8 mouse cellular contexts compared by ENCODE assay signal in genomic region chr3:65973501-65974231, GRCm38 (mm10). TPM values are rescaled to one million over a fixed set of nuclear protein-coding genes. Genes with fewer than 3 reads are reported as not detected.
A peak's percentile ranks its signal among the peaks of the same experiment; 100 is the strongest.
DNase-seq lines count a peak whose midpoint lies in the region; ATAC-seq and TF ChIP-seq lines count a peak whose summit lies in the region.

No protein-coding gene starts in this region.

- no peak for TF ChIP-seq CTCF in G1E (IDR thresholded peaks at IDR 0.05; ENCODE audit: low read depth, low read length)

- H3K27ac ChIP-seq in heart, embryonic 12.5 days (ENCODE audit: poor library complexity, severe bottlenecking) = peak overlapping the region; percentile 100
- H3K27ac ChIP-seq in hindbrain, embryonic 10.5 days = peak overlapping the region; percentile 97

- H3K9ac ChIP-seq in heart, embryonic 12.5 days = peak overlapping the region; percentile 83

- no peaks in the 10 kb centered on the region for H3K27me3 ChIP-seq in heart, embryonic 12.5 days (replicated peaks)
- no peaks in the 10 kb centered on the region for H3K27me3 ChIP-seq in G1E (ENCODE audit: insufficient read depth, low read length)
- H3K27me3 ChIP-seq in hindbrain, embryonic 10.5 days (ENCODE audit: insufficient read depth, poor library complexity, severe bottlenecking) = 0 out of 2 replicates have a peak, but pooled peaks cover 2% of the 10 kb centered on the region

- H3K9me3 ChIP-seq in heart, embryonic 12.5 days (replicated peaks) = 0 out of 2 replicates have a peak, but pooled peaks cover 4% of the 10 kb centered on the region
- H3K9me3 ChIP-seq in G1E (replicated peaks) = no peaks in the 10 kb centered on the region
- H3K9me3 ChIP-seq in hindbrain, embryonic 10.5 days = no peaks in the 10 kb centered on the region; the same call in 1 of the 2 replicates

- H3K4me3 ChIP-seq in heart, embryonic 12.5 days = peak overlapping the region; percentile 62
- peak overlapping the region; percentile 77 for H3K4me3 ChIP-seq in G1E (ENCODE audit: low read depth, low read length)
- H3K4me3 ChIP-seq in hindbrain, embryonic 10.5 days = peak overlapping the region; percentile 69

- H3K36me3 ChIP-seq in heart, embryonic 12.5 days = no peaks in the 10 kb centered on the region
- H3K36me3 ChIP-seq in G1E (replicated peaks) = no peaks in the 10 kb centered on the region
- no peaks in the 10 kb centered on the region for H3K36me3 ChIP-seq in hindbrain, embryonic 10.5 days

- H3K4me2 ChIP-seq in heart, embryonic 12.5 days = peak overlapping the region; percentile 67

- ATAC-seq in heart, embryonic 12.5 days (ENCODE audit: insufficient number of reproducible peaks, low FRiP score) = peak; percentile 4; the same call in 1 of the 2 replicates
- ATAC-seq in G1E (ENCODE audit: extremely low read depth, insufficient number of reproducible peaks, low FRiP score, poor library complexity, severe bottlenecking) = no peak

- DNase-seq in heart, postnatal 4 days = no peak
- no peak for DNase-seq in G1E (ENCODE audit: low spot score)
- DNase-seq in hindbrain, embryonic 10.5 days (ENCODE audit: low spot score) = no peak
- DNase-seq in lung, postnatal 36 days = peak; percentile 20
- DNase-seq in ovary, postnatal 10 days (ENCODE audit: low spot score) = no peak
- no peak for DNase-seq in cerebellum, adult 9-11 months
- DNase-seq in frontal cortex, postnatal 25 days (ENCODE audit: low spot score in 2 of 2) = no peak

- H3K4me1 ChIP-seq in heart, embryonic 12.5 days (replicated peaks) = peaks cover 6% of the 10 kb centered on the region; the same call in 1 of the 2 replicates
- peaks cover 28% of the 10 kb centered on the region for H3K4me1 ChIP-seq in G1E (ENCODE audit: insufficient read depth, low read depth, low read length)
- peaks cover 32% of the 10 kb centered on the region for H3K4me1 ChIP-seq in hindbrain, embryonic 10.5 days (replicated peaks)

- 23% methylated on average over 8 of the region's 8 CpGs for WGBS in heart, embryonic 12.5 days
- 53% methylated on average over 8 of the region's 8 CpGs for WGBS in hindbrain, embryonic 10.5 days

RNA-seq across cellular contexts. Expression of gene Ccnl1, which starts 15.6 kb away (rescaled TPM):
- 89.8 and 102 TPM in 2 replicates for polyA plus RNA-seq in heart, embryonic 12.5 days (2016; fragmentation: Nextera tagmentation; extraction: Ambion mirVana)
- 10 to 100 TPM; 43.3 to 49.6 TPM for total RNA-seq in heart, postnatal 4 days (2021)
- total RNA-seq in G1E (2014; fragmentation: Nextera tagmentation) (176 and 227 TPM in 2 replicates), G1E (2017) (148 and 167 TPM in 2 replicates)
- polyA plus RNA-seq in G1E (2012) = 30.5 and 37.1 TPM in 2 replicates
- polyA plus RNA-seq in hindbrain, embryonic 10.5 days (2016; fragmentation: Nextera tagmentation; extraction: Ambion mirVana) = 84.6 and 104 TPM in 2 replicates
